Mouse (Mus musculus): ENCODE data around the gene Srl.
A peak's percentile ranks its signal among the peaks of the same experiment; 100 is the strongest.

DNA sequence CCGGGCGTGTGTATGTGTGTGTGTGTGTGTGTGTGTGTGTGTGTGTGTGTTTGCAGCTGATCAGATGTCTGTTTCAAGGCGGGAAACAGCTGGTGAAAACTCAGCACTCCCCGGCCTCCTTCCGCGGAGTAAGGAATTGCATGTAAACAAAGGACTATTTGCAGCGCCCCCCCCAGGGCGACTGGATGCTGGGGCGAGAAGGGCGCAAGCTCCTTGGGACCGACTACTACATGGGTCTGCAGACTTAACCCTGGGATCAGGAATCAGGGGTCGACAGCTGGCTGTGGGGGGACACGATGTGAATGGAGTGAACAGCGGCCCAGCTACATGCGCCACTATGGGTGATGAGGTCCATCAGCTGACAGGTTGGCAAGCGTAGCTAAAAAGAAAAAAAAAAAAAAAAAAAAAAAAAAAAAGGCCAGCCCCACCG lies 18.1 kb upstream of the Srl start, which contains the start of gene Tfap4:
- TF ChIP-seq CEBPB (IDR thresholded peaks at IDR 0.05; ENCODE audit: low read depth): no peak
- TF ChIP-seq MYOD1 (IDR thresholded peaks at IDR 0.05; ENCODE audit: control insufficient read depth, insufficient read length, low read depth): peak; percentile 59
- TF ChIP-seq CTCF (IDR thresholded peaks at IDR 0.05; ENCODE audit: control insufficient read depth, insufficient read depth, insufficient read length): no peak
- no peak for TF ChIP-seq MYOG (IDR thresholded peaks at IDR 0.05; ENCODE audit: control insufficient read depth, extremely low read depth, insufficient read length)
- no peak for TF ChIP-seq USF1 (IDR thresholded peaks at IDR 0.05; ENCODE audit: low read depth)
- TF ChIP-seq MAX (IDR thresholded peaks at IDR 0.05): peak; percentile 31
- no peak for TF ChIP-seq FOSL1 (IDR thresholded peaks at IDR 0.05; ENCODE audit: insufficient read depth, low read length, poor library complexity, severe bottlenecking)
